Mouse (Mus musculus) erythroid progenitor cell, adult 5-6 weeks (primary cell): Measurements from ENCODE around the gene Myl12a. TPM values are rescaled to one million over a fixed set of nuclear protein-coding genes. Genes with fewer than 3 reads are reported as not detected.

Experiments used
- ATAC-seq: replicated peaks from 2 replicates; pipeline ENCODE4 v1.8.0; 2016; ENCODE audit warnings: moderate number of reproducible peaks, mild to moderate bottlenecking, moderate TSS enrichment, inconsistent platforms; ENCODE audit not compliant: poor library complexity, low FRiP score, severe bottlenecking
- total RNA-seq, 2 experiments: library from RNA; stranded (forward) in 1 of 2; stranded (reverse) in 1 of 2; fragments of 150-400 nt in 1 of 2; fragments of 186-747, 209-891 nt in 1 of 2; gene quantifications; 2 replicates each; pipeline versions ENCODE4 v1.2.3 to v1.2.4; 2015 to 2017; ENCODE audit warnings: low replicate concordance in 2 of 2

The Myl12a gene
- total RNA-seq, 2 experiments from 2014 or later, result 45.2 to 111 TPM

GRCm38 (mm10) chr17:71013105-71013504 lies 10.4 kb upstream of the Myl12a start:
- ATAC-seq, result no peak

GRCm38 (mm10) chr17:71011931-71012662 lies 9.4 kb upstream of the Myl12a start:
- no peak for ATAC-seq

GRCm38 (mm10) chr17:71010646-71011242 lies 8.1 kb upstream of the Myl12a start:
- peak; percentile 74 for ATAC-seq

- no peak for ATAC-seq
Observed at GRCm38 (mm10) chr17:71009751-71010150, 7.1 kb upstream of the Myl12a start.

- no peak for ATAC-seq
Observed at GRCm38 (mm10) chr17:71008676-71009075, 6.0 kb upstream of the Myl12a start.

- no peak for ATAC-seq
Observed at GRCm38 (mm10) chr17:71006976-71007375, 4.3 kb upstream of the Myl12a start.

- ATAC-seq, result no peak
Observed at GRCm38 (mm10) chr17:71004186-71004960, 1.7 kb upstream of the Myl12a start.

GRCm38 (mm10) chr17:71003721-71004120 lies 1.0 kb upstream of the Myl12a start:
- ATAC-seq, result no peak

- no peak for ATAC-seq
Observed at GRCm38 (mm10) chr17:71003112-71003511, 434 bp upstream of the Myl12a start.

- ATAC-seq, result peak; percentile 91
Observed at GRCm38 (mm10) chr17:71002081-71002743, 466 bp downstream of the Myl12a start, which contains the start of gene Myom1. Myom1 (plus strand) TSS chr17:71002633.

GRCm38 (mm10) chr17:71001699-71002080 lies 988 bp downstream of the Myl12a start:
- ATAC-seq, result peak; percentile 58

- no peak for ATAC-seq
Observed at GRCm38 (mm10) chr17:71001067-71001466, 1.6 kb downstream of the Myl12a start.

- no peak for ATAC-seq
Observed at GRCm38 (mm10) chr17:71000255-71000654, 2.4 kb downstream of the Myl12a start.

GRCm38 (mm10) chr17:70999187-70999586 lies 3.5 kb downstream of the Myl12a start:
- no peak for ATAC-seq

- no peak for ATAC-seq
Observed at GRCm38 (mm10) chr17:70998400-70998975, 4.2 kb downstream of the Myl12a start.

GRCm38 (mm10) chr17:70997836-70998235 lies 4.8 kb downstream of the Myl12a start:
- ATAC-seq, result no peak

- no peak for ATAC-seq
Observed at GRCm38 (mm10) chr17:70995551-70995950, 7.1 kb downstream of the Myl12a start.

- ATAC-seq, result no peak
Observed at GRCm38 (mm10) chr17:70994671-70995070, 8.0 kb downstream of the Myl12a start.

GRCm38 (mm10) chr17:70993385-70993807 lies 9.3 kb downstream of the Myl12a start:
- ATAC-seq, result no peak

- no peak for ATAC-seq
Observed at GRCm38 (mm10) chr17:70992662-70993061, 10.0 kb downstream of the Myl12a start.
